Mouse (Mus musculus): ENCODE data around the gene H2-M10.3.
"Not testable (repeated sequence)": the region's sequence is repeated elsewhere in the genome, so short reads cannot be mapped to it uniquely, and the experiment has no call there.

The H2-M10.3 gene

GRCm38 (mm10) chr17:36368317-36368716 lies at the start of gene H2-M10.3:
Gene H2-M10.3, minus strand, starts transcription at chr17:36368417.
- DNase-seq = not testable (repeated sequence)

GRCm38 (mm10) chr17:36417416-36417815 lies 49.2 kb upstream of the H2-M10.3 start:
- no peak for DNase-seq

GRCm38 (mm10) chr17:36415407-36415806 lies 47.2 kb upstream of the H2-M10.3 start:
- DNase-seq = no peak

- DNase-seq = no peak
Observed at GRCm38 (mm10) chr17:36414361-36414760, 46.1 kb upstream of the H2-M10.3 start.

GRCm38 (mm10) chr17:36389907-36390306 lies 21.7 kb upstream of the H2-M10.3 start:
- DNase-seq = no peak

GRCm38 (mm10) chr17:36362404-36362803 lies 5.8 kb downstream of the H2-M10.3 start:
- not testable (repeated sequence) for DNase-seq

- peak; percentile 42 for DNase-seq
Observed at GRCm38 (mm10) chr17:36357512-36357911, 10.7 kb downstream of the H2-M10.3 start.

- DNase-seq = no peak
Observed at GRCm38 (mm10) chr17:36355763-36356162, 12.5 kb downstream of the H2-M10.3 start.

- DNase-seq = peak; percentile 47
Observed at GRCm38 (mm10) chr17:36355343-36355742, 12.9 kb downstream of the H2-M10.3 start.

- DNase-seq = no peak
Observed at GRCm38 (mm10) chr17:36326055-36326454, 42.2 kb downstream of the H2-M10.3 start, which contains the start of gene H2-M10.1. Gene H2-M10.1, minus strand, starts transcription at chr17:36326155.

- DNase-seq = no peak
Observed at GRCm38 (mm10) chr17:36315689-36316253, 52.4 kb downstream of the H2-M10.3 start.

GRCm38 (mm10) chr17:36315041-36315688 lies 53.1 kb downstream of the H2-M10.3 start:
- DNase-seq = peak; percentile 80
